Mouse (Mus musculus): ENCODE data around the gene Nlrp4c. TPM values are rescaled to one million over a fixed set of nuclear protein-coding genes. Genes with fewer than 3 reads are reported as not detected.
A peak's percentile ranks its signal among the peaks of the same experiment; 100 is the strongest.
"Not testable (repeated sequence)": the region's sequence is repeated elsewhere in the genome, so short reads cannot be mapped to it uniquely, and the experiment has no call there.

Nlrp4c gene
- polyA plus RNA-seq (2015; fragmentation: Nextera tagmentation; extraction: Ambion mirVana), result not detected in 2 replicates

- no peak within 1 kb of the TSS for H3K27ac ChIP-seq (ENCODE audit: low read length)
- peaks cover 9% of the 10 kb centered on the region for H3K9me3 ChIP-seq (ENCODE audit: low read length)
- 86% methylated on average over 11 of the region's 11 CpGs for WGBS
- H3K36me3 ChIP-seq (ENCODE audit: insufficient read depth, low read length), result no peaks in the 10 kb centered on the region
- no peak for ATAC-seq (ENCODE audit: low FRiP score, low TSS enrichment)
- H3K4me1 ChIP-seq (ENCODE audit: insufficient read depth, low read length), result no peaks in the 10 kb centered on the region
- no peak within 1 kb of the TSS for H3K9ac ChIP-seq (replicated peaks; ENCODE audit: low read length)
- H3K27me3 ChIP-seq (ENCODE audit: insufficient read depth, low read length), result no peaks in the 10 kb centered on the region
- H3K4me2 ChIP-seq (replicated peaks; ENCODE audit: low read depth, low read length), result no peak within 1 kb of the TSS
- H3K4me3 ChIP-seq (ENCODE audit: low read length), result no peak within 1 kb of the TSS
These were observed at the start of gene Nlrp4c for GRCm38 (mm10) chr7:6044861-6045260. Gene Nlrp4c (plus strand): TSS chr7:6045161.

- Histone ChIP-seq H3K4me3 (ENCODE audit: low read length) (no peak within 1 kb of the TSS), H3K27ac (ENCODE audit: low read length) (no peak within 1 kb of the TSS), H3K9ac (replicated peaks; ENCODE audit: low read length) (no peak within 1 kb of the TSS), H3K9me3 (ENCODE audit: low read length) (peaks cover 27% of the 10 kb centered on the region), H3K36me3 (ENCODE audit: insufficient read depth, low read length) (no peaks in the 10 kb centered on the region), H3K4me1 (ENCODE audit: insufficient read depth, low read length) (no peaks in the 10 kb centered on the region), H3K27me3 (ENCODE audit: insufficient read depth, low read length) (no peaks in the 10 kb centered on the region), H3K4me2 (replicated peaks; ENCODE audit: low read depth, low read length) (no peak within 1 kb of the TSS)
- ATAC-seq (ENCODE audit: low FRiP score, low TSS enrichment), result no peak
- 90% methylated on average over 1 of the region's 1 CpGs for WGBS
These were observed 34.1 kb upstream of the Nlrp4c start, which contains the start of gene Vmn1r65 for GRCm38 (mm10) chr7:6010910-6011309. Gene Vmn1r65 (minus strand): TSS chr7:6011010.

GRCm38 (mm10) chr7:6119501-6119900 is 74.5 kb downstream of the Nlrp4c start:
- H3K9me3 ChIP-seq (ENCODE audit: low read length), result 0 out of 2 replicates have a peak, but pooled peaks cover 5% of the 10 kb centered on the region
- H3K27me3 ChIP-seq (ENCODE audit: insufficient read depth, low read length), result no peaks in the 10 kb centered on the region
- ATAC-seq (ENCODE audit: low FRiP score, low TSS enrichment), result no peak
- no peaks in the 10 kb centered on the region for H3K4me1 ChIP-seq (ENCODE audit: insufficient read depth, low read length)
- H3K4me3 ChIP-seq (ENCODE audit: low read length), result no peak overlapping the region
- no peaks in the 10 kb centered on the region for H3K36me3 ChIP-seq (ENCODE audit: insufficient read depth, low read length)
- H3K9ac ChIP-seq (replicated peaks; ENCODE audit: low read length), result no peak overlapping the region
- WGBS, result 76% methylated on average over 3 of the region's 3 CpGs
- no peak overlapping the region for H3K4me2 ChIP-seq (replicated peaks; ENCODE audit: low read depth, low read length)
- H3K27ac ChIP-seq (ENCODE audit: low read length), result no peak overlapping the region

GRCm38 (mm10) chr7:6120104-6120503 is 75.1 kb downstream of the Nlrp4c start:
- H3K27ac ChIP-seq (ENCODE audit: low read length); H3K27me3 ChIP-seq (ENCODE audit: insufficient read depth, low read length); H3K4me1 ChIP-seq (ENCODE audit: insufficient read depth, low read length); H3K9ac ChIP-seq (replicated peaks; ENCODE audit: low read length); H3K36me3 ChIP-seq (ENCODE audit: insufficient read depth, low read length); H3K4me2 ChIP-seq (replicated peaks; ENCODE audit: low read depth, low read length); H3K9me3 ChIP-seq (ENCODE audit: low read length); ATAC-seq (ENCODE audit: low FRiP score, low TSS enrichment); H3K4me3 ChIP-seq (ENCODE audit: low read length): not testable (repeated sequence)
- 85% methylated on average over 2 of the region's 2 CpGs for WGBS

GRCm38 (mm10) chr7:6121128-6121527 is 76.2 kb downstream of the Nlrp4c start:
- H3K9me3 ChIP-seq (ENCODE audit: low read length); H3K27ac ChIP-seq (ENCODE audit: low read length); ATAC-seq (ENCODE audit: low FRiP score, low TSS enrichment); H3K27me3 ChIP-seq (ENCODE audit: insufficient read depth, low read length); H3K4me1 ChIP-seq (ENCODE audit: insufficient read depth, low read length); H3K4me2 ChIP-seq (replicated peaks; ENCODE audit: low read depth, low read length); H3K9ac ChIP-seq (replicated peaks; ENCODE audit: low read length); H3K4me3 ChIP-seq (ENCODE audit: low read length); H3K36me3 ChIP-seq (ENCODE audit: insufficient read depth, low read length): not testable (repeated sequence)
- 56% methylated on average over 1 of the region's 1 CpGs for WGBS

GRCm38 (mm10) chr7:6126690-6127448 is 81.9 kb downstream of the Nlrp4c start:
- no peak overlapping the region for H3K9ac ChIP-seq (replicated peaks; ENCODE audit: low read length)
- H3K4me3 ChIP-seq (ENCODE audit: low read length), result no peak overlapping the region
- H3K27ac ChIP-seq (ENCODE audit: low read length), result no peak overlapping the region
- peaks cover 10% of the 10 kb centered on the region for H3K36me3 ChIP-seq (ENCODE audit: insufficient read depth, low read length)
- H3K4me2 ChIP-seq (replicated peaks; ENCODE audit: low read depth, low read length), result no peak overlapping the region
- peaks cover under 1% of the 10 kb centered on the region; the same call in 1 of the 2 replicates for H3K9me3 ChIP-seq (ENCODE audit: low read length)
- H3K4me1 ChIP-seq (ENCODE audit: insufficient read depth, low read length), result no peaks in the 10 kb centered on the region
- H3K27me3 ChIP-seq (ENCODE audit: insufficient read depth, low read length), result no peaks in the 10 kb centered on the region
- 34% methylated on average over 7 of the region's 7 CpGs for WGBS
- peak; percentile 68; the same call in 1 of the 2 replicates for ATAC-seq (ENCODE audit: low FRiP score, low TSS enrichment)

GRCm38 (mm10) chr7:6130346-6130745 is 85.4 kb downstream of the Nlrp4c start:
- 54% methylated on average over 4 of the region's 4 CpGs for WGBS
- Histone ChIP-seq H3K9ac (replicated peaks; ENCODE audit: low read length) (no peak overlapping the region), H3K4me1 (ENCODE audit: insufficient read depth, low read length) (no peaks in the 10 kb centered on the region), H3K27me3 (ENCODE audit: insufficient read depth, low read length) (no peaks in the 10 kb centered on the region), H3K4me3 (ENCODE audit: low read length) (no peak overlapping the region), H3K27ac (ENCODE audit: low read length) (no peak overlapping the region), H3K36me3 (ENCODE audit: insufficient read depth, low read length) (peaks cover 33% of the 10 kb centered on the region), H3K9me3 (ENCODE audit: low read length) (peaks cover 18% of the 10 kb centered on the region), H3K4me2 (replicated peaks; ENCODE audit: low read depth, low read length) (no peak overlapping the region)
- ATAC-seq (ENCODE audit: low FRiP score, low TSS enrichment), result no peak

GRCm38 (mm10) chr7:6132646-6133045 is 87.7 kb downstream of the Nlrp4c start:
- no peak overlapping the region for H3K4me2 ChIP-seq (replicated peaks; ENCODE audit: low read depth, low read length)
- 76% methylated on average over 30 of the region's 30 CpGs for WGBS
- peaks cover 36% of the 10 kb centered on the region for H3K36me3 ChIP-seq (ENCODE audit: insufficient read depth, low read length)
- no peak overlapping the region for H3K4me3 ChIP-seq (ENCODE audit: low read length)
- H3K9me3 ChIP-seq (ENCODE audit: low read length), result peaks cover 18% of the 10 kb centered on the region
- no peaks in the 10 kb centered on the region for H3K4me1 ChIP-seq (ENCODE audit: insufficient read depth, low read length)
- no peak for ATAC-seq (ENCODE audit: low FRiP score, low TSS enrichment)
- H3K9ac ChIP-seq (replicated peaks; ENCODE audit: low read length), result no peak overlapping the region
- no peaks in the 10 kb centered on the region for H3K27me3 ChIP-seq (ENCODE audit: insufficient read depth, low read length)
- no peak overlapping the region for H3K27ac ChIP-seq (ENCODE audit: low read length)

- Histone ChIP-seq H3K27me3 (ENCODE audit: insufficient read depth, low read length) (no peaks in the 10 kb centered on the region), H3K4me3 (ENCODE audit: low read length) (no peak overlapping the region), H3K4me2 (replicated peaks; ENCODE audit: low read depth, low read length) (no peak overlapping the region), H3K9me3 (ENCODE audit: low read length) (peaks cover 18% of the 10 kb centered on the region), H3K36me3 (ENCODE audit: insufficient read depth, low read length) (peaks cover 41% of the 10 kb centered on the region), H3K4me1 (ENCODE audit: insufficient read depth, low read length) (no peaks in the 10 kb centered on the region), H3K27ac (ENCODE audit: low read length) (no peak overlapping the region), H3K9ac (replicated peaks; ENCODE audit: low read length) (no peak overlapping the region)
- ATAC-seq (ENCODE audit: low FRiP score, low TSS enrichment), result no peak
These were observed 91.5 kb downstream of the Nlrp4c start for GRCm38 (mm10) chr7:6136497-6136896.

- no peak for ATAC-seq (ENCODE audit: low FRiP score, low TSS enrichment)
- WGBS, result 73% methylated on average over 3 of the region's 3 CpGs
- no peak overlapping the region for H3K9ac ChIP-seq (replicated peaks; ENCODE audit: low read length)
- H3K27me3 ChIP-seq (ENCODE audit: insufficient read depth, low read length), result no peaks in the 10 kb centered on the region
- H3K27ac ChIP-seq (ENCODE audit: low read length), result no peak overlapping the region
- no peak overlapping the region for H3K4me3 ChIP-seq (ENCODE audit: low read length)
- H3K4me2 ChIP-seq (replicated peaks; ENCODE audit: low read depth, low read length), result no peak overlapping the region
- H3K9me3 ChIP-seq (ENCODE audit: low read length), result no peaks in the 10 kb centered on the region
- H3K36me3 ChIP-seq (ENCODE audit: insufficient read depth, low read length), result peaks cover 19% of the 10 kb centered on the region; the same call in 1 of the 2 replicates
- no peaks in the 10 kb centered on the region for H3K4me1 ChIP-seq (ENCODE audit: insufficient read depth, low read length)
These were observed 94.3 kb downstream of the Nlrp4c start for GRCm38 (mm10) chr7:6139295-6139694.
